Mouse (Mus musculus) kidney, postnatal 4 days (tissue): Measurements from ENCODE around the gene Mtor.

Source experiments
- DNase-seq, 2 experiments: peaks; one replicate each; pipeline ENCODE4 v3.0.0; 2021; ENCODE audit warnings: mixed read lengths in 2 of 2

The Mtor gene

GRCm38 (mm10) chr4:148491448-148491847, 43.0 kb downstream of the Mtor start:
- DNase-seq = no peak

GRCm38 (mm10) chr4:148495160-148495559, 46.7 kb downstream of the Mtor start:
- DNase-seq = no peak

GRCm38 (mm10) chr4:148495874-148496689, 47.7 kb downstream of the Mtor start:
- peak in 1 of 2 experiments; percentile 35 for DNase-seq

- no peak for DNase-seq
Measured at GRCm38 (mm10) chr4:148500410-148500867, 52.0 kb downstream of the Mtor start, which contains the start of gene Angptl7. TSS of gene Angptl7 (minus strand) at chr4:148500460.

- DNase-seq = peak; percentile 49 to 64
Measured at GRCm38 (mm10) chr4:148504497-148504959, 56.1 kb downstream of the Mtor start.

- no peak for DNase-seq
Measured at GRCm38 (mm10) chr4:148507585-148507984, 59.2 kb downstream of the Mtor start.

- no peak for DNase-seq
Measured at GRCm38 (mm10) chr4:148508084-148508849, 59.9 kb downstream of the Mtor start.

- no peak for DNase-seq
Measured at GRCm38 (mm10) chr4:148509450-148510084, 61.2 kb downstream of the Mtor start.

- DNase-seq = no peak
Measured at GRCm38 (mm10) chr4:148510691-148511090, 62.3 kb downstream of the Mtor start.

GRCm38 (mm10) chr4:148511334-148511733, 62.9 kb downstream of the Mtor start:
- DNase-seq = no peak

GRCm38 (mm10) chr4:148513021-148513559, 64.7 kb downstream of the Mtor start:
- peak in 1 of 2 experiments; percentile 37 for DNase-seq

GRCm38 (mm10) chr4:148515313-148515712, 66.9 kb downstream of the Mtor start:
- peak; percentile 49 to 57 for DNase-seq

GRCm38 (mm10) chr4:148517809-148518208, 69.4 kb downstream of the Mtor start:
- no peak for DNase-seq

GRCm38 (mm10) chr4:148518235-148518795, 69.9 kb downstream of the Mtor start:
- no peak for DNase-seq

GRCm38 (mm10) chr4:148523538-148523937, 75.1 kb downstream of the Mtor start:
- DNase-seq = no peak

GRCm38 (mm10) chr4:148527158-148527910, 78.9 kb downstream of the Mtor start:
- DNase-seq = no peak

- DNase-seq = no peak
Measured at GRCm38 (mm10) chr4:148530351-148530750, 81.9 kb downstream of the Mtor start.

- DNase-seq = no peak
Measured at GRCm38 (mm10) chr4:148530778-148531177, 82.4 kb downstream of the Mtor start.

- DNase-seq = no peak
Measured at GRCm38 (mm10) chr4:148531341-148531740, 82.9 kb downstream of the Mtor start.

- no peak for DNase-seq
Measured at GRCm38 (mm10) chr4:148532516-148532915, 84.1 kb downstream of the Mtor start.

- no peak for DNase-seq
Measured at GRCm38 (mm10) chr4:148533613-148534328, 85.4 kb downstream of the Mtor start.
